Mouse (Mus musculus): ENCODE measurements at regions not wholly inside any gene's neighbourhood (a gene's known extent, or its start where the extent isn't known, plus 50 kb on each side); places are given as distances from the start of the nearest gene placed in this dataset.

DNA sequence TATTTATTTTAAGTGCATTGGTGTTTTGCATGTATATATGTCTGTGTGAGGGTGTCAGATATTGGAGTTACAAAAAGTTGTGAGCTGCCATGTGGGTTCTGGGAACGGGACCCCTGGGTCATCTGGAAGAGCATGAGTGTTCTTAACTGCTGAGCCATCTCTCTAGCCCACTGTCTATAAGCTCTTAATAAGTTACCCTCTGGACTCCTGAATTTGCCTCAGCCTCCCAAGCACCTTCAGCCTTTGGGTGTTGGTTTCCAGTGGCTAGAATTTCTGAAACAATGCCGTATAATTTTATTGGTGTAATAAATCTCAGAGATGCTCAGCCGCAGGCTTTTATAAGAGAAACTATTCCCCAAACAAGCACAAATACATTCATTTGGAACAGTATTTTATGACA, 75.0 kb downstream of the Nat3 start:
- no peak for DNase-seq (ENCODE audit: low spot score in 2 of 2)

DNA sequence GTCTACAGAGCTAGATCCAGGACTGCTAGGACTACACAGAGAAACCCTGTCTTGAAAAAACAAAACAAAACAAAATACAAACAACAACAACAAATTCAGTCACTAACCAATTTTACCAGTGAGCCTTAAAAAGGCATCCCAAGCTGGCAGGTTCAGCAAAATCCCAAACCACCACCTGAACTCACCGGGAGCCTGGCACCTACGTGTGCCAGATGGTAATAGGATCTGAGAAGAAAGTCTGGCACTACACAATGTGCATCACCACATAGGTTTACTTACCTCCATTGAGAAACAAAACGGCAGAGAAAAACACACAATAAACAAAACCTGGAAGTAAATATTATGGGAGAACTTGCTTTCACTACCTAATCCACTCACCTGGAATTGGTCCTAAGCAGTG, 98.6 kb downstream of the Nat3 start:
- DNase-seq (ENCODE audit: low spot score in 2 of 2) = no peak

DNA sequence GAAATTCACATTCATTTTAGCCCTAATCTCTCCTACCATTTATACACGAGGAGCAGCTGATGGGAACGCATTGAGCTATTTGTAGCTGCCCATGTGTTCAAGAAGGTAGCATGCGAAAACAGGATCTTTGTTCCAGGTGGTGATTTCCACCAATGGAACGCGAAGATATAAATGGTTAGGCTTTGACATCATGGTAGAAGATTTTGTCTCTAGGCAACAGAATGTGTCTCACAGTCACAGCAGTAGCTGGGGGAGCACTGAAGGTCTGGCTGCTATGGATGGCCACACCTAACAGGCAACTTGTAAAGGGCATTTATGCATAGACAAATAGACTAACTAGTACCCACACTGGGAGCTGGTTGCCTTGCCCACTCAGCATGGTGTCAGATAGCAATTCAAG, 108.0 kb downstream of the Nat3 start:
- peak in 1 of 2 experiments; percentile 5 for DNase-seq (ENCODE audit: low spot score in 2 of 2)

DNA sequence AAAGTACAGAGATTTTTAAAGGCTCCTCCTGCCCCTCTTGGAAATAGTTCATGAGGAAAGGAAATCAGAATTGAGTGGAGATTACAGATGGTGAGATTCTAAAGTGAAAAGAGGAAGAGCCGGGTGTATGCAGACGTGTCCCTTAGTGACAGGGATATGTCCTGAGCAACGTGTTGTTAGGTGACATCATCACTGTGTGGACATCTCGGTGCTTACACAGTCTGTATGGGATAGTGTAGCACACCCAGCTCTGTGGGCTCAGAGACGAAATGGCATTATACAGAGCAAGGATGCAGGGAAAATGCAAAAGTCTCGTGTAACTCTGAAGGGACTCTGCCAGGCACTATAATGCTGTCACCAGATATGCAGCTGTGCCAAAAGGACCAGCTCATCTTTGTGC, 108.6 kb downstream of the Nat3 start:
- DNase-seq (ENCODE audit: low spot score in 2 of 2) = no peak

All from frontal cortex, postnatal 25 days (tissue).